Mouse (Mus musculus): ENCODE measurements around the gene Cdsn.
"Not testable (repeated sequence)": the region's sequence is repeated elsewhere in the genome, so short reads cannot be mapped to it uniquely, and the experiment has no call there.

Gene Cdsn

GRCm38 (mm10) chr17:35551881-35552414 lies at the start of gene Cdsn:
TSS of gene Cdsn (plus strand) at chr17:35552128.
- no peak for DNase-seq

GRCm38 (mm10) chr17:35502226-35502625 lies 49.7 kb upstream of the Cdsn start:
- DNase-seq: no peak

- no peak for DNase-seq
Measured at GRCm38 (mm10) chr17:35502762-35503161, 49.2 kb upstream of the Cdsn start.

- DNase-seq: no peak
Measured at GRCm38 (mm10) chr17:35503849-35504248, 48.1 kb upstream of the Cdsn start.

GRCm38 (mm10) chr17:35504628-35505481 lies 47.1 kb upstream of the Cdsn start:
- no peak for DNase-seq

- no peak for DNase-seq
Measured at GRCm38 (mm10) chr17:35505776-35506175, 46.2 kb upstream of the Cdsn start, which contains the start of gene Pou5f1. TSS of gene Pou5f1 (plus strand) at chr17:35506018.

GRCm38 (mm10) chr17:35506881-35507280 lies 45.0 kb upstream of the Cdsn start:
- DNase-seq: no peak

GRCm38 (mm10) chr17:35507556-35508260 lies 44.2 kb upstream of the Cdsn start:
- DNase-seq: no peak

- not testable (repeated sequence) for DNase-seq
Measured at GRCm38 (mm10) chr17:35508279-35508678, 43.6 kb upstream of the Cdsn start.

- DNase-seq: no peak
Measured at GRCm38 (mm10) chr17:35509284-35509683, 42.6 kb upstream of the Cdsn start.

GRCm38 (mm10) chr17:35512916-35513626 lies 38.9 kb upstream of the Cdsn start:
- no peak for DNase-seq

GRCm38 (mm10) chr17:35513886-35514285 lies 38.0 kb upstream of the Cdsn start:
- DNase-seq: peak; percentile 74

- DNase-seq: no peak
Measured at GRCm38 (mm10) chr17:35514756-35515155, 37.2 kb upstream of the Cdsn start.

GRCm38 (mm10) chr17:35515911-35516640 lies 35.9 kb upstream of the Cdsn start:
- peak; percentile 41 for DNase-seq

GRCm38 (mm10) chr17:35516652-35517500 lies 35.1 kb upstream of the Cdsn start, which contains the start of the genes Tcf19 and Cchcr1:
TSS of gene Tcf19 (minus strand) at chr17:35516824.
TSS of gene Cchcr1 (plus strand) at chr17:35517100.
- DNase-seq: peak; percentile 97

GRCm38 (mm10) chr17:35517526-35517925 lies 34.4 kb upstream of the Cdsn start:
- no peak for DNase-seq

GRCm38 (mm10) chr17:35524354-35524753 lies 27.6 kb upstream of the Cdsn start:
- DNase-seq: no peak

- no peak for DNase-seq
Measured at GRCm38 (mm10) chr17:35526644-35527043, 25.3 kb upstream of the Cdsn start.

- no peak for DNase-seq
Measured at GRCm38 (mm10) chr17:35532360-35532759, 19.6 kb upstream of the Cdsn start.

GRCm38 (mm10) chr17:35532901-35533300 lies 19.0 kb upstream of the Cdsn start, which contains the start of gene Psors1c2:
TSS of gene Psors1c2 (plus strand) at chr17:35533201.
- no peak for DNase-seq

- peak; percentile 81 for DNase-seq
Measured at GRCm38 (mm10) chr17:35534343-35534742, 17.6 kb upstream of the Cdsn start.

Measured in right cerebral cortex, postnatal 14 days (tissue).